Mouse (Mus musculus) retina, postnatal 7 days (tissue): ENCODE data around the gene Ube4b.
A peak's percentile ranks its signal among the peaks of the same experiment; 100 is the strongest.
"Not testable (repeated sequence)": the region's sequence is repeated elsewhere in the genome, so short reads cannot be mapped to it uniquely, and the experiment has no call there.

ENCODE experiments used
- DNase-seq: peaks from one replicate; pipeline ENCODE4 v3.0.0-alpha.2; 2012; ENCODE audit warnings: low read depth, low spot score

The Ube4b gene

GRCm38 (mm10) chr4:149431887-149432286 lies 5.3 kb upstream of the Ube4b start:
- DNase-seq: not testable (repeated sequence)

- no peak for DNase-seq
These were observed 3.0 kb upstream of the Ube4b start for GRCm38 (mm10) chr4:149429592-149429991.

GRCm38 (mm10) chr4:149425801-149426292 lies 702 bp downstream of the Ube4b start:
- no peak for DNase-seq

GRCm38 (mm10) chr4:149424755-149425154 lies 1.8 kb downstream of the Ube4b start:
- no peak for DNase-seq

- no peak for DNase-seq
These were observed 8.6 kb downstream of the Ube4b start for GRCm38 (mm10) chr4:149417854-149418365.

- no peak for DNase-seq
These were observed 9.6 kb downstream of the Ube4b start for GRCm38 (mm10) chr4:149416986-149417385.

GRCm38 (mm10) chr4:149416417-149416816 lies 10.1 kb downstream of the Ube4b start:
- DNase-seq: no peak

GRCm38 (mm10) chr4:149415651-149416169 lies 10.8 kb downstream of the Ube4b start:
- no peak for DNase-seq

- DNase-seq: peak; percentile 9
These were observed 12.3 kb downstream of the Ube4b start for GRCm38 (mm10) chr4:149414259-149414658.

- no peak for DNase-seq
These were observed 16.8 kb downstream of the Ube4b start for GRCm38 (mm10) chr4:149409759-149410158.

- DNase-seq: no peak
These were observed 18.2 kb downstream of the Ube4b start for GRCm38 (mm10) chr4:149408331-149408730.

GRCm38 (mm10) chr4:149407461-149407860 lies 19.1 kb downstream of the Ube4b start:
- DNase-seq: no peak

- DNase-seq: no peak
These were observed 20.7 kb downstream of the Ube4b start for GRCm38 (mm10) chr4:149405713-149406443.

- no peak for DNase-seq
These were observed 21.7 kb downstream of the Ube4b start for GRCm38 (mm10) chr4:149404640-149405465.

- no peak for DNase-seq
These were observed 23.5 kb downstream of the Ube4b start for GRCm38 (mm10) chr4:149403037-149403436.

GRCm38 (mm10) chr4:149401591-149401982 lies 25.0 kb downstream of the Ube4b start:
- no peak for DNase-seq

- no peak for DNase-seq
These were observed 25.5 kb downstream of the Ube4b start for GRCm38 (mm10) chr4:149400878-149401590.

- no peak for DNase-seq
These were observed 27.1 kb downstream of the Ube4b start for GRCm38 (mm10) chr4:149399331-149399910.

- DNase-seq: no peak
These were observed 28.3 kb downstream of the Ube4b start for GRCm38 (mm10) chr4:149398181-149398735.

GRCm38 (mm10) chr4:149396433-149397306 lies 29.9 kb downstream of the Ube4b start:
- no peak for DNase-seq
